Mouse (Mus musculus) brain, embryonic 14.5 days (tissue): ENCODE results near the gene Fpr1.

Experiments used
- CTCF ChIP-seq: fragments of 200-500 bp; IDR thresholded peaks from 2 replicates; pipeline ENCODE4 v1.5.1; 2012; ENCODE audit warnings: inconsistent platforms, mild to moderate bottlenecking, moderate library complexity, borderline replicate concordance; ENCODE audit not compliant: insufficient read depth, insufficient read length; ENCODE audit errors: extremely low read depth
- POLR2A ChIP-seq: fragments of 200-500 bp; IDR thresholded peaks from 2 replicates; pipeline ENCODE4 v1.6.1; 2012; ENCODE audit warnings: mild to moderate bottlenecking, inconsistent platforms, borderline replicate concordance; ENCODE audit not compliant: poor library complexity, insufficient read depth, insufficient read length, severe bottlenecking; ENCODE audit errors: extremely low read depth

- peak; percentile 28; the same call in 1 of the 2 replicates for TF ChIP-seq POLR2A
- TF ChIP-seq CTCF: no peak
Measured at GRCm38 (mm10) chr17:17828191-17828981, 55.4 kb downstream of the Fpr1 start.
